Mouse (Mus musculus) lung, postnatal 0 days (tissue): ENCODE measurements around the gene Ablim2.

ENCODE experiments used
- CTCF ChIP-seq: IDR thresholded peaks from 2 replicates; pipeline ENCODE4 v1.5.1; 2016; ENCODE audit warnings: antibody characterized with exemption, mild to moderate bottlenecking
- EP300 ChIP-seq: IDR thresholded peaks from 2 replicates; pipeline ENCODE4 v1.6.1; 2016; ENCODE audit warnings: antibody characterized with exemption, mild to moderate bottlenecking, control low read depth

- TF ChIP-seq CTCF = no peak
- no peak for TF ChIP-seq EP300
Measured at GRCm38 (mm10) chr5:35770891-35771663, 13.4 kb downstream of the Ablim2 start.
